Mouse (Mus musculus) stomach, postnatal 0 days (tissue): Measurements from ENCODE around the gene Slc9a9.

Experiments used
- CTCF ChIP-seq: IDR thresholded peaks from 2 replicates; pipeline ENCODE4 v1.5.1; 2016; ENCODE audit warnings: antibody characterized with exemption, low read depth, mild to moderate bottlenecking, moderate library complexity
- EP300 ChIP-seq: optimal IDR thresholded peaks from 2 replicates; pipeline ENCODE3; 2016; ENCODE audit warnings: antibody characterized with exemption

GRCm38 (mm10) chr9:95228123-95228522 is 558.4 kb downstream of the Slc9a9 start:
- TF ChIP-seq CTCF (no peak), EP300 (no peak)
